Mouse (Mus musculus) ES-Bruce4 (cell line): ENCODE data around the gene Cpsf6.

Experiments
- CTCF ChIP-seq: IDR thresholded peaks from one replicate; pipeline ENCODE4 v1.8.1; 2011; ENCODE audit warnings: low read depth, low read length
- EP300 ChIP-seq: IDR thresholded peaks from 2 replicates; pipeline ENCODE4 v1.6.1; 2011; ENCODE audit warnings: low read depth, low read length; ENCODE audit not compliant: insufficient read depth
- POLR2A ChIP-seq: IDR thresholded peaks from one replicate; pipeline ENCODE4 v1.8.1; 2011; ENCODE audit warnings: low read length; ENCODE audit not compliant: insufficient read depth

GRCm38 (mm10) chr10:117415364-117416057 lies 35.7 kb upstream of the Cpsf6 start:
- TF ChIP-seq EP300, result no peak
- no peak for TF ChIP-seq POLR2A
- no peak for TF ChIP-seq CTCF
